Mouse (Mus musculus) embryonic facial prominence, embryonic 12.5 days (tissue): ENCODE data around the gene Rpl35. TPM values are rescaled to one million over a fixed set of nuclear protein-coding genes. Genes with fewer than 3 reads are reported as not detected.

Experiments
- ATAC-seq: fragments of 200-750 bp; cut with Nextera tagmentation; 2 replicates; pipeline ENCODE4 v1.8.0; 2017; ENCODE audit not compliant: insufficient number of reproducible peaks, insufficient read depth, low FRiP score, low TSS enrichment
- H3K27ac ChIP-seq: fragments of 300-500 bp; sonication (generic); 2 replicates; pipeline ENCODE4 v1.5.1; 2016; ENCODE audit warnings: mild to moderate bottlenecking
- H3K27me3 ChIP-seq: fragments of 300-500 bp; sonication (generic); 2 replicates; pipeline ENCODE4 v1.6.1; 2016; ENCODE audit warnings: mild to moderate bottlenecking, moderate library complexity
- H3K36me3 ChIP-seq: fragments of 300-500 bp; sonication (generic); 2 replicates; pipeline ENCODE4 v1.6.1; 2016; ENCODE audit warnings: mild to moderate bottlenecking
- H3K4me1 ChIP-seq: fragments of 300-500 bp; sonication (generic); 2 replicates; pipeline ENCODE4 v1.6.1; 2016
- H3K4me2 ChIP-seq: fragments of 300-500 bp; sonication (generic); replicated peaks from 2 replicates; pipeline ENCODE4 v1.6.1; 2016; ENCODE audit warnings: mild to moderate bottlenecking, moderate library complexity
- H3K4me3 ChIP-seq: fragments of 300-500 bp; sonication (generic); 2 replicates; pipeline ENCODE4 v1.5.1; 2016; ENCODE audit warnings: mild to moderate bottlenecking
- H3K9ac ChIP-seq: fragments of 300-500 bp; sonication (generic); 2 replicates; pipeline ENCODE4 v1.6.1; 2016; ENCODE audit warnings: mild to moderate bottlenecking, moderate library complexity
- H3K9me3 ChIP-seq: fragments of 300-500 bp; sonication (generic); 2 replicates; pipeline ENCODE4 v1.6.1; 2016; ENCODE audit warnings: mild to moderate bottlenecking, moderate library complexity
- WGBS: fragments of 180-500 bp; shearing (Covaris S2); methylation state at CpG from one replicate; pipeline ENCODE4 v1.1.7; 2016; 5-methylcytosine and 5-hydroxymethylcytosine counted together
- polyA plus RNA-seq: library from polyadenylated mRNA; unstranded; fragments of >200 nt; fragmentation: Nextera tagmentation; extraction: Ambion mirVana; gene quantifications from 2 replicates; pipeline ENCODE4 v1.2.1, GENCODE M21; 2016

Gene Rpl35
- polyA plus RNA-seq, 1 experiment from 2014 or later = 1,116 TPM

GRCm38 (mm10) chr2:38973223-38973622 is 32.2 kb downstream of the Rpl35 start:
- H3K9ac ChIP-seq = no peak overlapping the region
- no peak for ATAC-seq
- no peak overlapping the region for H3K27ac ChIP-seq
- no peaks in the 10 kb centered on the region for H3K27me3 ChIP-seq
- no peaks in the 10 kb centered on the region for H3K4me1 ChIP-seq
- H3K36me3 ChIP-seq = no peaks in the 10 kb centered on the region
- H3K9me3 ChIP-seq = no peaks in the 10 kb centered on the region
- H3K4me2 ChIP-seq = no peak overlapping the region
- 40% methylated on average over 2 of the region's 2 CpGs for WGBS
- H3K4me3 ChIP-seq = no peak overlapping the region

- H3K9ac ChIP-seq = no peak overlapping the region
Measured at GRCm38 (mm10) chr2:38970057-38970456, 35.4 kb downstream of the Rpl35 start.

GRCm38 (mm10) chr2:38969650-38970049 is 35.8 kb downstream of the Rpl35 start:
- H3K27me3 ChIP-seq = no peaks in the 10 kb centered on the region
- H3K27ac ChIP-seq = no peak overlapping the region
- WGBS = 95% methylated on average over 2 of the region's 2 CpGs
- H3K9ac ChIP-seq = no peak overlapping the region
- H3K4me3 ChIP-seq = no peak overlapping the region
- no peak overlapping the region for H3K4me2 ChIP-seq
- ATAC-seq = no peak
- H3K4me1 ChIP-seq = no peaks in the 10 kb centered on the region
- H3K9me3 ChIP-seq = no peaks in the 10 kb centered on the region
- no peaks in the 10 kb centered on the region for H3K36me3 ChIP-seq

More at GRCm38 (mm10) chr2:38970057-38970456, 35.4 kb downstream of the Rpl35 start:
- Histone ChIP-seq H3K27ac (no peak overlapping the region), H3K4me2 (no peak overlapping the region), H3K4me1 (no peaks in the 10 kb centered on the region), H3K36me3 (no peaks in the 10 kb centered on the region), H3K9me3 (no peaks in the 10 kb centered on the region), H3K4me3 (no peak overlapping the region), H3K27me3 (no peaks in the 10 kb centered on the region)
- 84% methylated on average over 5 of the region's 5 CpGs for WGBS
- ATAC-seq = no peak

GRCm38 (mm10) chr2:38964198-38964597 is 41.2 kb downstream of the Rpl35 start:
- ATAC-seq = no peak
- H3K4me3 ChIP-seq = no peak overlapping the region

GRCm38 (mm10) chr2:38957671-38958223 is 47.7 kb downstream of the Rpl35 start:
- H3K4me3 ChIP-seq = no peak overlapping the region
- no peak overlapping the region for H3K9ac ChIP-seq
- 0 out of 2 replicates have a peak, but pooled peaks cover 4% of the 10 kb centered on the region for H3K36me3 ChIP-seq
- no peak overlapping the region for H3K27ac ChIP-seq
- H3K4me2 ChIP-seq = no peak overlapping the region
- H3K27me3 ChIP-seq = no peaks in the 10 kb centered on the region
- no peak for ATAC-seq
- no peaks in the 10 kb centered on the region for H3K4me1 ChIP-seq
- H3K9me3 ChIP-seq = no peaks in the 10 kb centered on the region
- 78% methylated on average over 5 of the region's 5 CpGs for WGBS

More at GRCm38 (mm10) chr2:38964198-38964597, 41.2 kb downstream of the Rpl35 start:
- Histone ChIP-seq H3K9ac (no peak overlapping the region), H3K36me3 (0 out of 2 replicates have a peak, but pooled peaks cover 4% of the 10 kb centered on the region), H3K27ac (no peak overlapping the region), H3K27me3 (no peaks in the 10 kb centered on the region), H3K4me1 (no peaks in the 10 kb centered on the region), H3K4me2 (no peak overlapping the region), H3K9me3 (no peaks in the 10 kb centered on the region)
- 30% methylated on average over 4 of the region's 4 CpGs for WGBS

GRCm38 (mm10) chr2:38956062-38956461 is 49.4 kb downstream of the Rpl35 start:
- H3K9ac ChIP-seq = no peak overlapping the region
- H3K4me3 ChIP-seq = no peak overlapping the region
- H3K27me3 ChIP-seq = no peaks in the 10 kb centered on the region
- H3K27ac ChIP-seq = no peak overlapping the region
- 0 out of 2 replicates have a peak, but pooled peaks cover 4% of the 10 kb centered on the region for H3K36me3 ChIP-seq
- H3K4me1 ChIP-seq = no peaks in the 10 kb centered on the region
- ATAC-seq = no peak
- 65% methylated on average over 2 of the region's 2 CpGs for whole genome bisulfite sequencing
- no peak overlapping the region for H3K4me2 ChIP-seq
- H3K9me3 ChIP-seq = no peaks in the 10 kb centered on the region

GRCm38 (mm10) chr2:38953152-38953883 is 52.1 kb downstream of the Rpl35 start:
- Histone ChIP-seq H3K36me3 (no peaks in the 10 kb centered on the region), H3K27ac (no peak overlapping the region), H3K27me3 (no peaks in the 10 kb centered on the region), H3K4me1 (no peaks in the 10 kb centered on the region), H3K4me2 (no peak overlapping the region), H3K4me3 (no peak overlapping the region), H3K9ac (no peak overlapping the region), H3K9me3 (no peaks in the 10 kb centered on the region)
- WGBS = 68% methylated on average over 5 of the region's 5 CpGs
- no peak for ATAC-seq

Other genes with a start within 250 kb of the Rpl35 start
- gene Nr6a1, start 77.9 kb downstream of the Rpl35 start, polyA plus RNA-seq = 1.3 and 2.0 TPM in 2 replicates
- gene Olfml2a, start 73.6 kb downstream of the Rpl35 start, polyA plus RNA-seq = 5.7 and 6.0 TPM in 2 replicates
- gene Wdr38, start 8.1 kb downstream of the Rpl35 start, polyA plus RNA-seq = 1.9 and 2.1 TPM in 2 replicates
- gene Arpc5l, start 276 bp downstream of the Rpl35 start, polyA plus RNA-seq = 120 and 122 TPM in 2 replicates
- gene Golga1, start 59.9 kb upstream of the Rpl35 start, polyA plus RNA-seq = 29.8 and 30.4 TPM in 2 replicates
- gene Scai, start 185.1 kb upstream of the Rpl35 start, polyA plus RNA-seq = 19.0 and 19.9 TPM in 2 replicates
- gene Ppp6c, start 220.8 kb upstream of the Rpl35 start, polyA plus RNA-seq = 64.6 and 67.1 TPM in 2 replicates